Mouse (Mus musculus) myocyte (in vitro differentiated cells): ENCODE measurements around the gene Naa10.
A peak's percentile ranks its signal among the peaks of the same experiment; 100 is the strongest.

Source experiments
- E2F4 ChIP-seq: IDR thresholded peaks from one replicate; pipeline ENCODE4 v1.6.1; 2011; ENCODE audit warnings: mild to moderate bottlenecking, control low read depth, moderate library complexity; ENCODE audit not compliant: insufficient read depth
- POLR2A ChIP-seq: IDR thresholded peaks from one replicate; pipeline ENCODE4 v1.6.1; 2011; ENCODE audit warnings: low read depth, mild to moderate bottlenecking, control low read depth, moderate library complexity; ENCODE audit not compliant: insufficient read length
- REST ChIP-seq: IDR thresholded peaks from one replicate; pipeline ENCODE4 v1.6.1; 2011; ENCODE audit warnings: mild to moderate bottlenecking, control low read depth, moderate library complexity; ENCODE audit not compliant: insufficient read depth, insufficient read length
- SRF ChIP-seq: IDR thresholded peaks from one replicate; pipeline ENCODE4 v1.6.1; 2011; ENCODE audit warnings: low read depth; ENCODE audit not compliant: control insufficient read depth, insufficient read length
- USF1 ChIP-seq: IDR thresholded peaks from one replicate; pipeline ENCODE4 v1.6.1; 2011; ENCODE audit warnings: low read depth, mild to moderate bottlenecking, control low read depth, moderate library complexity

DNA sequence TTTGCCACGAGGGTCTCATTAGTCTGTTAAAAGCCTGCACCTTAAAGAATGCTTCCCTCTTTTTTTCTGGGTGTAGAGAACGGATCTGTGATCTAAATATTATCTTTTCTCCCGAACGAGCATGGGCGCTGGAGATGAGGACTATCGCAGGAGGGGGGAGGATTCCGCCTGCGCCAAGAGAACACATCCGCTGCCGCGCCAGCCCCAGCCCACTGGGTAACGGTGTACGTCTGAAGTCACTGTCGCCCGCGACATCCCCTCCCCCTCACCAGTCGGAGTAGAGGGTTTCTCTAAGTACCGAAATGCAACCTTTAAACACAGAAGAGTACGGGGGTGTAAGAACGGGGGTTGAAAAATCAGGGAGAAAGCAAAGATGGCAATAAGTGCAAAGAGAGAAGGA, 43.6 kb upstream of the Naa10 start:
- TF ChIP-seq REST (no peak), POLR2A (peak; percentile 31), SRF (no peak), USF1 (no peak), E2F4 (no peak)
